Mouse (Mus musculus): ENCODE measurements at regions not wholly inside any gene's neighbourhood (a gene's known extent, or its start where the extent isn't known, plus 50 kb on each side); places are given as distances from the start of the nearest gene placed in this dataset.

DNA sequence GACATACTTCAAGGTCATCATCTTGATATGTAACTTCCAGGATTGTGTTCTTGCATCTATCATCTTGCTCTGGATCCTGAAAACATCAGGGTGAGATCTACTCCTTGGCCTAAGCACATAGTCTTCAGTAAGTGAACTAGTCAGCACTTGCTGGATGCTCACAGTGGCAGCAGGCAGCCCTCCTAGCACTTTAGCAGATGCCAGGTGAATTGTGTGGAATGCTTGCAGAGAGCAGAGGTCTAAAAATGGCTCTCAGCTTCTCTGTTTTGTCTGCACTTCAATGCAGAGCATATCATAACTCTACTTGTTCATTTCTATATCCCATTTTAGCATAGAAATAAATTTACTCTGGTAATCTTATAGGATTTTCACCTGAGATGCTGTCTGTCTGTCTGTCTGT, 85.8 kb upstream of the Fam84a start:
- TF ChIP-seq POLR2A (IDR thresholded peaks at IDR 0.05; ENCODE audit: extremely low read depth, insufficient read depth, low read length) (no peak), CTCF (IDR thresholded peaks at IDR 0.05; ENCODE audit: low read depth, low read length) (no peak)

All from liver, adult 2 months (tissue).